Mouse (Mus musculus): ENCODE measurements at regions not wholly inside any gene's neighbourhood (a gene's known extent, or its start where the extent isn't known, plus 50 kb on each side); places are given as distances from the start of the nearest gene placed in this dataset.

DNA sequence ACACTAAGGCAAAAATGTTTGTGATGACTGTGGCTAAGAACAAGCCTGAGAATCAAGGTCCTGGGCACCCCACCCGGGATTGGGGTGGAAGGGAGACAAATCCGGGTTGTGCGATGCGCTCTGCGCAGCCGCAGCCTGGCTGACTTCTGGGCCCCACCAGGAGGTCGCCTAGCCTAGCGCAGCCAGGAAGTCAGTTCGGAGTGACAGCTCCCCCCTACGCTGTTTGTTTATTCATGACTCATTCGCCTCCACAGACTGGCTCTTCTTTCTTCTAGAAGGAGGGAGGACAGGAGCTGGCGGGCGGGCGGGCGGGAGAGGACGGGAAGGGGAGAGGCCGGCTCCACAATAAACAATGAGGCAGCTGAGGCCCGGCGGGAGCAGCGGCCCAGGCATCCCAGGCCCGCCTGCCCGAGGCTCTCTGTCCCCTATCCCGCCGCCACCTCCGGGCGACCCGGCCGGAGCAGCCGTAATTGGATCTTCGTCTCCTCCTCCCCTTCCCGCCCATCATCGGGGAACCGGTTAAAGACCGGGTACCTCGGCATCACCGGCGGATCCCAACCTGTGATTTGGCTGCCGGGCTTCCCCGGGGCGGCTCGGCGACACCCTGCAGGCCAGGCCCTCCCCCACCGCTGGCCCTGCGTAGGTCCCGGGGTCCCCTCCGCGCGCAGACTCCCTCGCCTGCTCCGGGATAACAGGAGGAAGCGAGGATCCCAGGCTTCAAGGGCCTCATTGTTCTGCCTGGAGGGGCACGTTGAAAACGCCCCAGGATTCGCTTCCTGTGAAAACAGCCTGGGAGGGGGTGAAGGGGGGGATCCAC lies 80.9 kb upstream of the Zmiz1 start:
- DNase-seq, result peak; percentile 90

DNA sequence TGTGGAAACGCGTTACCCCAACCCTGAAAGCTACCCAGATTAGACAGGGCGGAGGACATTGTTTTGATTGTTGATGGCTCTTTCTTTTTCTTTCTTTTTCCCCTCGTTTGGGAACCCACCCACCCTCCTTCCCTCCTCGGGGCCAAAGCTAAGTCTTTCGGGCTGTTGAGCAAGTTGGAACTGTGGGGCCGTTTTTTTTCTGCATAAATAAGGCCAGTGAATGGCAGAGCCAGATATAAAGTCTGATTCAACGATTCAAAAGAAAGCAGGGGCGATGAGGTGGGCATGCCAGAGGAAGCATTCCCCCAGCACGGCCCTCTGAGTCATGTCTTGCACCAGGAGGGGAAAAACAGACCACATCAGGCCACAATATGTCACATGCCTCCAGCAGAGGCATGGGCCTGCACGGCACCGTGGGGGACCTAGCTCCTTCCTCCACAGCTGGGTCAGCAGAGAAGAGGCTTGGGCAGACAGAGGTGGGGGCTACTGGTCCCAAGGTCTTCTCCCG lies 80.2 kb upstream of the Zmiz1 start:
- peak; percentile 69 for DNase-seq

- DNase-seq, result peak; percentile 41
Measured at GRCm38 (mm10) chr14:25383169-25383824, 75.7 kb upstream of the Zmiz1 start.

GRCm38 (mm10) chr14:25385644-25386043 lies 73.3 kb upstream of the Zmiz1 start:
- DNase-seq, result no peak

DNA sequence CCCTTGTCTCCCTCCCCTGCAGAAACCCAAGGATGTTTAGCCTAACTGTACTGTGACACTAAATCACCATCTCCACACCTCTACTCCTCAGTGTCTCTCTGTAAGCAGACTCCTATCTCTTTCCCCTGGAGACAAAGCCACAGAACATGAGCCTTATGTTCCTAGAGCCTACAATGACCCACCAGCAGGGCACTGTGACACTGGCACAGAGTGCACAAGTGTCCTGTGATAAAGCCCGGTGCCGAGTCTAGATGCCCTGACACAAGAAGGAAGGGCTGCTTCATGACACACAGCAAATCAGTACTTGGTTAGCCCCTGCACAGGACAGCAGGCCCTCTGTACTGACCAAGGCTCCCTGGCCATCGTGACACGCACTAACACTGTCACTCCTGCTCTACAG lies 71.2 kb upstream of the Zmiz1 start:
- no peak for DNase-seq

DNA sequence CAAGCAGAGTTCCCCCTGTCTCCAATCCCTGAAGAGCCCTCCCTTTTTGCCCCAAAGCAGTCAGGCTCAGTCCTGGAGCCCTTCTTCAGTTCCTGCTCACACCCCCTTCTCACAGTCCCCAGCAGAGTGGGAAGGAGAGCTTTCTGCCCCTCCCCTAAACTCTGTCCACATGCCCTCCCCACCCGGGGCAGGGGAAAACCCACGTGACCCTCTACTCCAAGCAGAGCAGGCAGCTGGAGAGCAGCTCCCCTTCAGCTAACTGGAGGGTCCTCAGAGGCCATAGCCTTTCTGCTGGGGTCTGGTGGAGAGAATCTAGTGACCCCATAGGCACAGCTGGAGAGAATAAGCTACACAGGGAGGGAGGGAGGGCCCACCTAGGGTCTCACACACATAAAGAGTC lies 69.7 kb upstream of the Zmiz1 start:
- no peak for DNase-seq

GRCm38 (mm10) chr14:25392412-25392811 lies 66.6 kb upstream of the Zmiz1 start:
- DNase-seq, result no peak

GRCm38 (mm10) chr14:25392940-25393339 lies 66.0 kb upstream of the Zmiz1 start:
- no peak for DNase-seq

DNA sequence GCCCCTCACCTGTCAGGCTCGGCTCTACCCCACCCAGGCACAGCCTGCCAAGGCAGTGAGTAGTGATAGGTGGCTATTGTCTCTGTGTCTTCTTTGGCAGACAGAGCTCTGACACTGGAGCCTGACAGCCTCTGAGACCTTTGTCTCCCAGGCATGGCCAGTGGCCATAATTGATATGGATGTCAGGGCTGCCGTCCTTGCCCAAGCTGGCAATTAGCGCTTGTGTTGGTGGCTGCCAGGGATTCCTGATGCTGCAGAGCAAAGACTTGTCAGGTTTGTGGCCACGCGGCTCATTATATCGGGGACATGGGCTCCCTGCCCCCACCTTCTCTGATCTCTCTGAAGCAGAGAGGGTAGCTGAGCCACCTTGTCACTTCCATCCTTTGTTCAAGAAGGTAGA lies 64.1 kb upstream of the Zmiz1 start:
- no peak for DNase-seq

DNA sequence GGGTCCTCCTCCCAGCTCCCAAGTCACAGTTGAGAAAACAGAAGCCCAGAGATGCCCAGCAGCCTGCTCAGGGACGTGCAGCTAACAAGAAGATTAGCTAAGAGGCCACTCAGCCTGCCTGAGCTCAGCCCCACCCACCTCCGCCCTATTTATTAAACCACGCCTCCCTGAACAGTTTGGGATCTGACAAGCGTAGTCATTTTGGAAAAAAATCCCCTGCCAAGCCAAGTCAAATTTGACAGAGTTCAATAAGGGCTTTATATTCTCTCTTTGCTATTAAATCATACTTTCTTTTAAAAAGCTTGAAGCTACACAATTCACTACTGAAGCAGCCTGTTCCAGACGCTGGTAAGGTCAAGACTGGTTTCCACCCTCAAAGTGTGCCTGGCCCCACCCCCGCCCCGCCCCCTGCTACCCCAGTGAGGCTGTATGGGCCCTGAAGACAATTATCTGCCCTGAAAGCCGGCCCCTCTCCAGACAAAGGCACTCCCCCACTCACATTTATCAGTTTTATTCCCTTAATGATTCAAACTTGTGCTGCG lies 61.9 kb upstream of the Zmiz1 start:
- DNase-seq, result peak; percentile 85

DNA sequence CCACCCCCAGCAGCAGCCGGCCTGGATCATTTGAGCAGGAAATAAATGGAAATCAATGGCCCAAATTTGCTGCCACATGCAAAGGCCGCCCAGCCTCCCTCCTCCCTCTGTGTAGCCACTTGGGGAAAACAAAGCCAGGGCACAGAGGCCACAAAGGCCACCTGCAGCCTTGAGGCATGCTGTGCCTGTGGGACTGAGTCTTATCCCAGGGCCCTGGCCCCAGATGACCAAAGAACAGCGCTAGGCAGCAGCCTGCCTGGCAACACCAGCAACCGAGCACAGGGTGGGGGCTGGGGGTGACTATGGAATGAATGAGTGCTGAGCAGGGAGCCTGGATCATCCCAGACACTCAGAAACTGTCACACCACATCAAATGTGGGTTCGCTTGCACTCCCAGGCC lies 61.2 kb upstream of the Zmiz1 start:
- peak; percentile 41 for DNase-seq

GRCm38 (mm10) chr14:25398745-25399144 lies 60.2 kb upstream of the Zmiz1 start:
- DNase-seq, result no peak

DNA sequence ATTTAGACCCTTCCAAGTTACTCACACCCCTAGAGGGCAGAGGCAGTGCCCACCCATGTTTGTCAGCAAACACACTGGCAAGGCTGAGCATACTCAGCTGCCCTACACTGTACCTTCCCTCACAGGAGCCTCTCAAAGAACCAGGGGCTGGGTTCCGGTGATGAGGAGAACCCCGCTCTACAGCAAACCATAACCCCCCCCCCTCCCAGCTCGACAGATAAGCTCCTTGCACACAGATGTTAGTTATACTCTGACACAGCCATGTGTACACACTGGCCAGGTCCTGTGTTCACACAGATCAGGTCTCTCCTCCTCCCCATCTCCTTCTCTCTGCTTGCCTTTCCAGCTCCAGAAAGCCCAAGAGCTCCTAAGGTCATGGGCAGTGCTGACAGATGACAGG lies 59.7 kb upstream of the Zmiz1 start:
- DNase-seq, result no peak

- DNase-seq, result no peak
Measured at GRCm38 (mm10) chr14:25401104-25401963, 57.7 kb upstream of the Zmiz1 start.

DNA sequence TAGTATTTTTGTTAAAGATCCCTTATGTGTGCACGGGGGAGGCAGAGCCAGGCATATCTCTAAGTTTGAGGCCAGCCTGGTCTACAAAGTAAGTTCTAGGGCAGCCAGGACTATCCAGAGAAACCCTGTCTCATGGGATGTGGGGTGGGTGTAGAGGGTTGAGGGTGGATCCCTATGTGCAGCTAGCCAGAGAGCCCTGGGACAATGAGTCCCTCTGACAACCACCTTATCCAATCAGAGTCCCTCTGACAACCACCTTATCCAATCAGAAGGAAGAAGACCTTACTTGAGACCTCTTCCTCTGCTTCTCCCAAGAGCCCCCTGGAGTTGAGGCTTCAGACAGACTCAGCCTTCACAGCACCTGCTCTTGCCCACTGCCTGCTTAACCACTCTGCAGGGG lies 56.6 kb upstream of the Zmiz1 start:
- DNase-seq, result no peak

DNA sequence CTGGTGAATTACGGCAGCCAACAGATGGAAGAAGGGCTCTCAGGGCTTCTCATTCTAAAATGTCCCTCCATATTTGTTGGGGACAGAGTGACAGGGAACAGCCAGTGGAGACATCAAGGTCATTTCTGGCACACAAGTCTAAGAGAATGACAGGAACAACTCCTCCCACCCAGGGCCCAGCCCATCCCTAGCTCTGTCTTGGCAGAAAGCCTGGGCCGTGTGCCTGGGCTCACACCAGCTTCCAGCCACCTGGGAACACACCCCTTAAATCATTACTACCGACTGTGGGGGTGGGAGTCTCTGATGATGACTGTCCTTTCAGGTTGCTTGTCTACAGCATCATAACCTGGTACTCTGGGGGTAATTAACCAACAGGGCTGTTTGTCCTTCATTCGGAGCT lies 53.8 kb upstream of the Zmiz1 start:
- DNase-seq, result peak; percentile 82

DNA sequence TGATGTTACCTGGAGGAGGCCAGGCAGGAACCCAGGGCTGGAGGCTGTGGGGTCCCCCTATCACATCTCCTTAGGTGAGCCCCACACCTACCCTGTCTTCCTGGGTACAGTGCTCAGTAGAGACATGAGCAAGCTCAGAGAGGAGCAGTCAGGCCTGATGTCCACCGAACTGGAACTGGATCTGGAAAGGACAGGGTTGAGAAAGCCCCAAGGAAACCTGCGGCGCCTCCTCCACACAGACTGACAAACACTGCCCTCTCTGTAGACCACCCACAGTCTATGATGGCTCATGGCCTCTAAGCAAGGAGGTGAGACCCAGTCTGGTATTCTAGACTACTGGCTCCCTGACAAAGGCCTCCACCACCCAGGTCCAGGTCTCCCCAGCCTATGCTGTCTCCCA lies 52.9 kb upstream of the Zmiz1 start:
- DNase-seq, result no peak

DNA sequence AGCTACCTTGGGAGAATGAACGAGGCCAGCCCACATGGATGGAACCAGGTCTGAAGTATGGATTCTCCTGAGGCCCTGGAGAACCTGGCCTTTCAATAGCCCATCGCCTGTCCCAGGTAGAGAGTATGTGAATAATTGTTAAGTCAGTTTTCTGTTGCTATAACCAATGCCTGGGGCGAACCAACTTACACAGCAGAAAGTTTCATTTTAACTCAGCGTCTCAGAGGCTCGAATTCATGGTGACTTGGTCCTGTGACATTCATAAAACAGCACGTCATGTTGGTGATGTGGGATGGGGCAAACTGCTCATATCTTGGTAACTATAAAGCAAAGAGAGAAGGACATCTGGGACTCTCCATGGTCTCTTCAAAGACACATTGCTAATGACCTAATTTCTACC lies 52.4 kb upstream of the Zmiz1 start:
- no peak for DNase-seq

GRCm38 (mm10) chr14:25407111-25407510 lies 51.9 kb upstream of the Zmiz1 start:
- DNase-seq, result peak; percentile 23

Data from adrenal gland, postnatal 14 days (tissue).